Mouse (Mus musculus): Measurements from ENCODE around the gene Gpsm1.

The Gpsm1 gene

DNA sequence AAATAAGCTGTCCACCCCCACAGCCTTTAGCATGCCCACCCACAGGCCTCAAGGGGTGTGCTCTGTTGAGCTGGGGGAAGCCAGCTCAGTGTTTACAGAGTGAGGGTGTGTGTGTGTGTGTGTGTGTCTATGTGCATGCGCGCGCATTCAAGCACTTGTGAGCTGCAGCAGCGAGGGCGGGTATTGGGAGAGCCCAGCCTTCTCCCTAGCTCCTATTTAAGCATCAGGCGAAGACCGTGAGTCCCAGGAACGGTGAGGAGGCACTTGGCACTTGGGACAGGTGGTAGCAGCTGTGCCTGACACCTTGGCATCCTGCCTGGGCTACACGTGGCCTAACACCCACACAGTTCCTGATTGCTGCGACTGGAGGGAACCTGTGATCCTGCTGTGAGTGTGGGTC lies 26.7 kb downstream of the Gpsm1 start:
- peak; percentile 80 for DNase-seq

DNA sequence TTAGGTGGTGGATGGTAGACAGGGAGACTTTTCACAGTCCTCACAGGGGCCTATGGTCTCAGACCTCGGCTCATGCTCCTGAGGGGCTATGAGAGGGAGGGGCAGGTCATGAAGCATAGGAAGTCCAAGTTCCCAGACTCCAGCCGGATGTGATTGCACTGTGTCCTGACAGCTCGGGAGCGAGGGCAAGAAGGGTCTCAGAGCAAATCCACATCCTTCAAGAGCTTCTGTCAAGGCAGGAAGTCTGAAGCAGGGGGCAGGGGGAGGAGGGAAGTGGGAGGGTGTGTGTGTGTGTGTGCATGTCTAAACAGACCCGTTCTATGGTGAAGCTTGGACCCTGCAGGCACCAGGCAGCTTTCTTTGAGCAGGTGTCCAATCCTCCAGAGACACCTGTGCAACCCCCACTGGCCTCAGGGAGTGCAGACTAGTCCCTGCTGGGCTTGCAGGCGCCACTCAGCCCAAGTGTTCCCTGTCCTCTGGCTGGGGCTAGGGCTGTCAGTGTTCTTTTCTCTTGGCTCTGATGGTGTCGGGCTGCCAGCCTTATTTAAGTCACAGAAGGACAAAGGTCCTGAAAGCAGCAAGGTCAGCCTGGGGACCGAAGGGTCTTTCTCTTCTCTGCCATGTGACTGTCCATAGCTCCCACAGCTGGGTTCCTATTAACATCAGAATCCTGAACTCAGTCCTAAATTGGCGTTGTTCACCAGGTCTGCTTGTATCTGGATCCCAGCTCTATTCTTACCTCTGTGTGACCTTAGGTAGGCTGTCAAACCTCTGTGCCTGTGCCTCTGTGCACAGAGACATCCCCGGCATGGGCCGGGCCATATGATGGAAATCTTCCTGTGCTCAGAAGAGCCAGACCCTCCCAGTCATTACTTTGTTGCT lies 27.5 kb downstream of the Gpsm1 start:
- DNase-seq: no peak

DNA sequence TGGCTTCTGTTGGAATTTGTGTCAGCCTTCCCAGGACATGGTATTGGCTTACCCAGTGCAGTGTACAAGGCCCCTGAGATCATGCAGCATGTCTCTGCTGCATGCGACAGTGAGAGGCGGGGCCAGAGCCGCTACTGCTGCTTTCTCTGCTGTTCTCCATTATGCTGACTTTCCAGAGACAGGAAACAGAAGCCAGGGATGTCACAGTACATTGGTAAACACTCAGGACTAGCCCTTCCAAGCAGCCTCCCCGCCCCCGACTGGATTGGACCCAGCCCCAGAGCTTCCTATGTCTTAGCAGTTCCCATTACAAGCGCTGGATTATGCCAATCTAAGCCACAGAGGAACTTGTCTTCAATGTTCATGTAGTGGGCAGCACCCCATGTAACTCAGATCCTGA lies 32.9 kb downstream of the Gpsm1 start:
- no peak for DNase-seq

DNA sequence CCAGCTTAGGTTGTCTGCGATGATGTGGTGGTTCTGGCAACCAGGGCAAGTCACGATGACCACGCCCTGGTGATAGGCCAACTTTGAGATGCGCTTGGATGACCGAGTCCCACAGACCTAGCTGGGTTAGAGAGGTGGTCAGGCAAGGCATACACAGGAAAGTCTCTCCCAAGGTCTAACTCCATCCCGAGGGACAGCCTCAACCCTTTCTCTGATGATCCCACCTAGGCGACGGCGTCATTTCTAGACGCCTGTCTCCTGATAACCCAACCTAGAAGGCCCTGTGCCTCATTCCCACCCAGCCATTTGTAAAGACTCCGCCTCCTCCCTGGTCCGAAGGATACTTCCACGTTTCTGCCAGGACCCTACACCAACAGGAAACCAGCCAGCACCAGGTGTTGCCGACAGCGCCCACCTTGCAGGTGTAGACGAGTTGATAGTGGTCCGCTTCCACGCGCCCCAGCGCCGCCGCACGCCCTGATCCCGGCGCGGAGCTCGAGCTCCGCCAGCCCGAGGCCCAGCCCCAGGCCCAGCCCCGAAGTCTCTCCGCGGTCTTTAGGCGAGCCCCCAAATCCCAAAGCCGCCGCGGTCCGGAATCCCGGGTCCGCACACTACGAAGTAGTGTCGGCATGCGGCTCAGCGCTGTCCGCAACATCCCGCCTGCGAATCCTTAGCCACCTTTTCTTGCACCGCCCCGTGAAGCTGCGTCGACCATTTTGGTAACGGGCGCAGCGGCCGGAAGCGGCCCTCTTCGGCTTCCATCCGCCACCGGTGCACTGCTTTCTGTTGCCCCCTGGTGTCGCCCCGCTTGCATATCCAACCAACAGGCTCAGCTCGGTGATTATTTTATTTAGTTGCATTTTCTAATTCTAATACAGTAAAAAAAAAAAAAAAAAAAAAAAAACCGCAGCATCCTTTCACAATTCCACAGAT lies 36.3 kb downstream of the Gpsm1 start, which contains the start of gene Dnlz:
Gene Dnlz, minus strand, starts transcription at position 753 of the 933 bp plus-strand sequence.
- DNase-seq: peak; percentile 93

DNA sequence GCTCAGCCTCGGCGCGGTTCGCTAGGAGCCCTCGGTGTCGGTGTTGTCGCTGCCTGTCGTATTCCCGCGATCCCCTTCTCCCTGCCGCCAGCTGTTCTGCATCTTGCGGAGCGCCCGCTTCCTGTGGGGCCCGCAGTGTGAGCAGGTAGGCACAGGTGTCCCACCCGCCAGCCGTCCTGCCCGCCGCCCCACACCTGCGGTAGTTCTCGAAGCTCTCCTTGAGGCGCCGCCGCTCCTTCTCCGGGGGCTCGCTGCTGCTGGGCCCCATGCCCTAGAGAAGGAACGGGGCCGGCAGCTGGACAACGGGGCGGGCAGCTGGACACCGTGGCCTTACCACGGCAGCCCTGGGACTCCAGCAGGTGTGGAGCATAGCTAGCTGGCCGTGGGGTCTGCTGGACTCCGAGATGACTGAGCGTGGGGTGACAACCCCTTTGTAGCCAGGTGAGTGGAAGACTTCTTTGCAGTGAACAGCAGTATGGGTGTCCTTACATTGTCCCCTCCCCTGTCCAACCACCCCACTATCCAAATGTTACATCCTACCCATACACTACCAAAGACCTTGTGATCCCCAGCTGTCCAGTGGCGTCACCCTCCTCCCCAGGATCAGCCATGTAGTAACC lies 37.1 kb downstream of the Gpsm1 start:
- peak; percentile 65 for DNase-seq

DNA sequence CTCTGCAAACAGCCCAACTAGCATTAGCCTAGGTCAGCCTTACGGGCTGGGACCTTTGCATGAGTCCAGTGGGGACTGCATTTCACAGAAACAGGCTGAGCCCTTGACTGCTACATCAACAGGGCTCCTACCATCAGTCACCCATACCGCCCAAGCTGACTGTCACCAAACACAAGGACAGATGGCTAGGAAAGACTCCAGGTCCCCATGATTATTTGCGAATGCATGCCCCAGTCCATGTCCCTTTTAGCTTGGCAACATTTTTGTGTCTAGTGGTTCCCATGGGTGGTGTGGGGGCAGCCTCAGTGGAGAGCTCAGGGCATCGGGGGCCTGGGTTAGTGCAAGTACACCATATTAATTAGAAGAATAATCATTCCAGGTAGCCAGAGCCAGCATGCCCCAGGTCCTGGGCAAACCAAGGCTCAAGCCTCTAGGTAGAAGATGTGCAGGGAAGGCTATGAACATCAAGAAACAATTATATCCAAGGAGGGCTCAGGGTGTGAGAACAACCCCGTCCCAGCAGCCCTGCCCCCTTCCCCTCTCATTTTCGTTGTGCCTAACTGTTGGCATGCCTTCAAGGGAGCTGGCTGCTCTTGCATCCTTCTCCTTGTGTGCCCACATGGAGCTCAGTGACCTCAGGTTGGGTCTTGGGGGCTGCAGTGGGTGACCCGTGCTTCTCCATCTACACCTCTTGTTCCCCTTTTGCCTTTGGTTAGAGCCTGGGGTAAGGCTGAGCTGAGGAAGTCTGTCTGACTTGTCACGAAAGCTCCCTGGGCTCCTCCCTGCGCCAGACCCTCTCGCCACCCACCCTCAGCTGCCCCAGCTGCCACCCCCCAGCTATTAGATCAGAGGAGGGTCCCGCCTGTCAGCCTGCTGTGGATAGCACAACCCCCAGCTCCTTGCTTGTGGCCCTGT lies 38.0 kb downstream of the Gpsm1 start:
- peak; percentile 72 for DNase-seq

DNA sequence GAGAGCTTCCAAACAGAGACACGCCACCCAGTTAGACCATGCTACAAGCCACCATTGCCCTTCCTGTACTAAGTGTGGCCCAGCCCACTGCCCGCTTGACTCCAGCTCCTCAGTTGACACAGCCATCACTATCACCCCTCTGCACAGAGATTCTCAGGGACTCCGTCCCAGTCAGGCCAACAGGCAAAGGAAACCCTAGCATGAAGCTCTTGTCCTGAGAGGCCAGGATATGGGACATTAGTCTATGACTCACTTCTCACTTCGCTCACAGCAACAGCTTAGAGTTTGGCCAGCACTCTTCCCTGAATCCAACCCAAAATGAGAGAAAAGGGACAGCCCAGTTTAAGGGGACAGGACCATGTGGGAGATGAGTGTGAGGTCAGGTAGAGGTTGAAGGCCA lies 39.1 kb downstream of the Gpsm1 start:
- no peak for DNase-seq

DNA sequence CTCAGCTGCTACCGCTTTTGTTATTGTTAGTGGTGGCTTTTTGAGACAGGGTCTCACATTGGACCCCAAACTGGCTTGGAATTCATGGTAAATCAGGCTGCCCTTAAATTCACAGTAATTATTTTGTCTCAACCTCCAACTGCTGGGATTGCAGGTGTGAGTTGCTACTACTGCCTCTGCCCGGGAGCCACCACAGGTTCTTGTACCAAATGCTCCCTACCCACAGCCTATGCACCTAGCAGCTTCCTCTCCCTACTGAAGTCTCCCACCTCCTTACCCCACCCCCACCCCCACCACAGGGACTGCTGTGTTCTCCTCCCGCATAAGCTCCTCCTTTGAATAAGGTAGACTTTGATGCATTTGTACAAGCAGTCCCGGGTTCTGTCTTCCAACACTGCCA lies 40.9 kb downstream of the Gpsm1 start:
- no peak for DNase-seq

DNA sequence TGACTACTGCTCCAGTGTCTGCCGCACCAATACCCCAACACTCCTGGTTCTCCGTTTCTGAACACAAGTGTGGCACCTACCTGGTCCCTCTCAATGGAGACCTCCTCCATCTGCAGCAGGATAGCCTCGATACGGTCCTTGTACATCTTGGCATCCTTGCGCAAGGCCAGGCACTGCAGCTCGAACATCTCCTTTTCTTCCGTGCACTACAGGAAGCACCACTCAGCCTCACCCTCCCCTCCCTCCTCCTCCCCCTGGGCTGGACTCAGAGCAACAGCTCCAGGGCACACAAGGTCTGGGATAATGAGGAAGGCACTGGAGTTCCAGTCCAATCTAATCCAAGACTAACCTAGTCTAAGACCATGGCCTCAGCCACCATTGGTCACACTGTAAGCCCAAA lies 41.4 kb downstream of the Gpsm1 start:
- no peak for DNase-seq

DNA sequence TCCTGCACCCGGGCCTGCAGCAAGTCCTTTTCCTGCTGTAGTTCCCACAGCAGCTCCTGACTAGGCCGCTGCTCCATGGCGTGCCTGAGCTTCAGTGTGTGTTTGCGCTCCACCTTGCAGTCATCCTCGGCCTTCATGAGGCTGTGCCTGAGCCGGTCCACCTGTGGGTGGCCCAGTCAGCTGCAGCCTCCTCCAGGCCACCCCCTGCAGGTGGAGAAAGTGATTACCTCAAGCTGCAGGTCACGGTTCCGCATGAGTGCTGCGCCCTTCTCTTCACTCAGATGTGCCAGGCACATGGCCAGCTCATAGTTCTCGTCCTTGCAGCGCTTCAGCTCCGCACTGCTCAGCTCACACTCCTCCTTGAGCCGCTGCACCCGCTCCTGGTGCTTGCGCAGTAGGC lies 42.2 kb downstream of the Gpsm1 start:
- DNase-seq: no peak

DNA sequence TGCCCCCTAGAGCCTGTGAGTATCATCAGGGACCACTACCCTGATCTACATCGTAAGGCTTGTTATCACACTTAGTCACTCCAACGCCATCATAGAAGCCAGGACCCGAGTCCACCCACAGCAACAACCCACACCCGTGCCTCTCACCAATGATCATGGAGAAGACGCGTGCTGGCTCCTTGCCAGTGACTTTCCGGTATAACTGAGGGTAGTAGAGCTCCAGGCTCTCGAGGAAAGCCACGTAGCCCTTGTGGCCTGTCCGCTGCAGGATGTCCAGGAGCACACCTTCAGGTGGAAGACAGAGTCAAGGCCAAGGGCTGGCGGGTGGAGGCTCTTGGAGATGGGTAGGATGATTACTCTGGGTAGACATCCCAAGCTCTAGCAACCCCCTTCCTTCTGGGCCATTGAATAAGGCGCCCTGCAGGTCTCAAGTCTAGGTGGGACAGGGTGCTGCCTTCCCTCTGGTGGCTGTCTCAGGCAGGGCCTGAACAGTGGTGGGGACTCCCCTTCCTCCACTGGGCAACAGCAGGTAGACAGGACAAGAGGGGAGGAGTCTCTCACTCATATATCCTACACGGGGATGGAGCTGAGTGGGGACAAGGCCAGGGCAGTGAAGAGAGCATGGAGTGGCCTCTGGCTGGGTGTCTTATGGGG lies 43.5 kb downstream of the Gpsm1 start:
- no peak for DNase-seq

DNA sequence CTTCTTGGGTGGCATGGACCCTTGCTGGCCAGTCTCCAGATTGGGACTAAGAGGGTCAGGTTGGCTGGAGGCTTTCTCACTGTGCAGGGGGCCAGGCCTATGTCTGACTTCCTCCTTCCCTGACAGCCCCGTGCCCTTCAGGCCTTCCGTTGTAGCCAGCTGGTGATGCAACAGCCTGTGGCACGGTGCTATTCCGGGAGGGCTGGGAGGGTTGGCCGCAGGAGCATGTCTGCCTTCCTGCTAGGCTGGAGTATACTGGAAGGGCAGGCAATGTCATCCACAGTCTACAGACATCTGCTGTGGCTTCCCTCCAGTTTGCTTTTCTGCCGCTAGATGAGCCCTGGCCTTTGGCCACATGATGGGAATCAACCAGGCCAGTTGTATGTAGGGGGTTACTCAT lies 44.7 kb downstream of the Gpsm1 start:
- no peak for DNase-seq

DNA sequence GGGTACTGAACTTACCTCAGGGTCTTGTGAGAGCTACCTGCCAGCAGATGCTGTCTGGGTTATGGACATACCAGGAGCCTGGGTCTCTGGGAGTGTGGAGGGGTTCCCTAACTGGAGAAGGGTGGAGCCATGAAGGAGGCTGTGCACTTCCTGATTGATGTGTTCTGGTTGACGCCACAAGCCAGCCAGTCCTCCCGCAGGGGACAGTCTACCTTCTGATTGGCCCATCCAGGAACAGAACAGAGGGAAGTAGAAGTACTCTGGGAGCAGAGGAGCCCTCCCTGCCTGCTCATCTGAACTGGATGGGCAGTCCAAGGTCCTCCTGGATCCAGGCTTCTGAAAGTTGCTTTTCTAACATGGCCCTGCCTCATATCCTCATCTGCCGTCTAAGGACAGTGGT lies 45.5 kb downstream of the Gpsm1 start, which contains the start of gene Card9:
Gene Card9, minus strand, starts transcription at position 147 of the 400 bp plus-strand sequence.
- no peak for DNase-seq

DNA sequence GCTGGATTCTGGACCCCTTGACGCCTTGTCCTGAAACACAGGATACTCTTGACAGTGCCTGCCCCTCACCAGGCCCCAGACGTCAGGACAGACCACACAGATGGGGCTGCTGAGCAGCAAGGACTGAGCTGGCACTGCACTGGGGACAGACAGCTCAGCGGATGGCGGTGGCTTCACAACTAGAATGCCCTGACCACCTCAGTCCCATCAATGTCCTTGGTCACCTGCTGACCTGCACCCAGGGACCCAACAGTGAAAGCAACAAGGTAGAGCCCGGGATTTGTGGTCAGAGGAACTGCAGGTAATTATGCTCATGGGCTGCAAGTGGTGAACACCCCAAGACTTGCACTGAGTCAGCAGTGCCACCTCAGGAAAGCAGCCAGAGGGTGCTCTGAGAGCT lies 47.7 kb downstream of the Gpsm1 start:
- no peak for DNase-seq

DNA sequence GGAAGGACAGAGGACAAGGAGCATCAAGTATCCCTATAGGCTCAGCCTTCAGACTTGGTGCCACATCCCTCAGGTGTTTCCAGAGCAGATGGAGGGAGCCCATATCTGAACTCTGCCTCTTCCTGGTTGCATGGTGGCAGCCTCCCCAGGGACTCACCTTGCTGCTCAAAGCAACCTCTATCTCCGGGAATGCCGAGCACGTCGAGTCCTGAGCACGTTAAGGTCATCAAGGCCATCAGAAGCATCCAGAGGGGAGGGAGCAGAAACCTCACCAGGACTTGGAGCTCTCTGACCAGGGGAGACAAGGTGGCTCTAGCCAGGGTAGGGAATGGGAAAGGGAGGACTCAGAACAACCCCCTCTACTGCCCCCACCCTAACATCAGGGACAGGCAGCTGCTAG lies 48.2 kb downstream of the Gpsm1 start:
- no peak for DNase-seq

DNA sequence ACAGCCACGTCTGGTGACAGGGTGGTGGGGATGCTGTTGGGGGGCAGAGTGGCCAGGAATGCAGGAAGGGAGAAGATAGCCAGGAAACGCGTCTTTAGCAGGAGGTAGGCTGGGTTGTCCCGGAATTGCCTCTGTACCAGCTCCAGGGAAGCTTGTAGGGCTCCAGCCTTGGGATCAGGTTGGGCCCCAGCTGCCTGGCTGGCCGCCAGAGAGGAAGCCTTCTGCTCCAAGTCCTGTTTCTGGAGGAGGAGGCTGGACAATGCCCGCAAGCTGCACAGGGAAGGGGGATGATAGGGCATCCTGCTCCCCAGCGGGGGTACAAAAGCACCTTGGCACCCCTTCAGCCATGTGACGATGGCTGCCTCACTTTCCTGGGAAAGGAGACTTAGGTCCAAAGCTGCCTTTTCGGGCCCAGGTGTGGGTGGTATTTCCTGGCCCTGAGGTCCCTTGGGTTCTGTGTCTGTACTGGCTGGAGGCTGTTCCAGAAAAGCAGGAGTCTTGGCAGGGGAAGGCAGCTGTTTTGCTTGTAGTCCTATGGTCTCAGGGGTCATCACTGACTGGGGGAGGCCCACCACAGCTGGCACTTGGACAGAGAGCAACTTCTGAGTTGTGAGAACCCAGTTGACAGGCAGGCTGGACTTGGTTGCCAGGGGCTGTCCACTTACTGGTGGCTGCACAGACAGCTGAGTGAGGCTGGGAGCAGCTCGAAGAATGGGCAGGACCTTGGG lies 49.6 kb downstream of the Gpsm1 start:
- DNase-seq: peak; percentile 71

DNA sequence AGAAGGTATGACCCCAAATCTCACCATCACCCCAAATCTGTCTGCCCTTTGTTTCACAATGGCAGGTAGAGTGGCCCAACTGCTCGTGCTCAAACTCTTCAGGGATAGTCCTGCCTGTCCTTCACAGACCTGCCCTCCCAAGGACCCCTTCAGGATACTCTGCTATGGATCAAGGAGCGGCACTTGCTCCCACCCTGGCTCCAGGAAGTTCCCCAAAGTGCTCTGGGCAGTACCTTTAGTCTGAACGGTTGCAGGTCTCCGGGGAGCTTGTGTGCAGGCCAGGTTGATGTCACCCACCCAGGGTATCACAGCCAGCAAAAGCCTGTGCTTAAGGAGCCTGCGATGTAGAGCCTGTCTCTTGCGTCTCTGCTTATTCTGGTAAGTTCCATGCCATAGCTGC lies 52.6 kb downstream of the Gpsm1 start:
- DNase-seq: no peak

DNA sequence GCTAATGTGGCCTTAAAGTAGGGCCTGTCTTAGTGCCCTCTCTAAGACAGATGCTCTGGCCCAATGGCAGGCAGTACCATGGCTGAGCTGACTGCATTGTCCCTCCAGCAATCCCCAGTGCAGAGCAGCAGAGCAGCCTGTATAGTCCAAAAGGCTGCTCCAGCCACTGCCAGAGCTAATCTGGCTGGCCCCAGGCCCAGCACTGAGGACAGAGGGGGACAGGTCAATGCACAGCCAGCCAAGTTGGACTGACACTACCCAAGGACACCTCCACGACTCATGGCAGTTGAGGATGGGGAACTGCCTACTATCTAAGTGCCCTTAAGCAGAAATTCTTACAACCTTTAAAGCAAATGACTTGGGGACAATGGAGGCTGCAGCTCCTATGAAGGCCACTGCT lies 53.3 kb downstream of the Gpsm1 start:
- no peak for DNase-seq

DNA sequence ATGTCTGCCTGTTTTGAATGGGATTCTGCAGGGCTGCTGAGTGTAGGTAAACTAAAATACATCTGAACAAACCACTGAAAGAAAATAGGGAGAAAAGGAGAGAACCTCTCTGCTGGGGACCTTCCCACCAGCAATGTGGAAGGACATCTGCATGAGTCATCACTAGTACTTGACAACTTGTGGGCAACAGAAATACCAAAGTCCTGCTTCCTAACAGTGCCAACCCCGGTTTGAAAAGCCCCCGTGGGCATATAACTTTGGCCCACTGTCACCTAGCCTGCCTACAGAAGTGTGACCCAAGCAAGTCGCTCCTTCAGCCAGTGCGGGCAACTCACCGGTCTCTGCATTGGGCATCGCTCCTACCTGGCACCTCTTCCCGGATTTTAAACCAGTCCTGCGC lies 57.1 kb downstream of the Gpsm1 start:
- no peak for DNase-seq

DNA sequence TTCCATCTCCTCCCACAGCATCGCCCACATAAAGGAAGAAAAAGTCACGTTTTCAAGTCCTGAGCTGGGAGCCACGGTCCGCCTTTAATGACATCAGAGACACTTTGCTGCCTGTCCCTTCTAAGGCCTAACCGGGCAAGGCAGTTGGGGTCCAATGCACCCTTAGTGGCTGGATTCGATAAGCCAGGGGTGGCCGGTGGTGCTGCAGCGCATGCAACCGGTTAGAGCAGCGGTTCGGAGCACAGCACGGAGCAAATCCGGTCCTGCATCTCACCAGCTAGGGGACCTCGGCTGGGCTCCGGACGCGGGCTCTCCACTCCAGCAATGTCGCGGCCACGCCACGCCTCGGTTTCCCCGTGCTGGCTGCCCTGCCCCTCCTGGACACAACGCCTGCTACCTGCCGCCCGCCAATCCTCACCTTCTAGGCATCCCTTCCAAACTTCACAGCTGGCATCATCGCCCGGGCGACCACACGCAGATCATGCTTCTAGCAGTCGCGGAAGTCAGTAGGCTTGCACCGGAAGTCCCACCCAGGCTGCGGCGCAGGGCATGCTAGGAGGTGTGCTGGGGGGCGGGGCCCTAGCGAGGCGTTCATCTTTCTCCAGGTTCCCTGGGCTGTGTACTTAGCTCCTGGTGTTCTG lies 64.9 kb downstream of the Gpsm1 start, which contains the start of gene Snapc4:
Gene Snapc4, minus strand, starts transcription at position 523 of the 641 bp plus-strand sequence.
- DNase-seq: peak; percentile 78

All from cerebellum, adult 9-10 months (tissue).